Mouse (Mus musculus) CH12.LX (cell line): ENCODE results near the gene Fat2. TPM values are rescaled to one million over a fixed set of nuclear protein-coding genes. Genes with fewer than 3 reads are reported as not detected.

Source experiments
- DNase-seq: peaks from one replicate; pipeline ENCODE4 v3.0.0-alpha.2; 2013; ENCODE audit errors: extremely low read depth
- H3K27ac ChIP-seq: 2 replicates; pipeline ENCODE4 v1.5.1; 2012; ENCODE audit warnings: low read depth, mild to moderate bottlenecking, control low read depth, moderate library complexity; ENCODE audit not compliant: insufficient read depth
- H3K27me3 ChIP-seq: replicated peaks from 2 replicates; pipeline ENCODE3; 2012; ENCODE audit warnings: inconsistent platforms
- H3K36me3 ChIP-seq, 2 experiments: replicated peaks in 1 of 2; 2 replicates each; pipeline versions ENCODE3 to v1.6.1; 2012; ENCODE audit warnings: inconsistent platforms in 1 of 2, low read length in 1 of 2, mild to moderate bottlenecking in 1 of 2, mixed read lengths in 1 of 2, moderate library complexity in 1 of 2; ENCODE audit not compliant: control insufficient read depth in 1 of 2, insufficient read depth in 1 of 2
- H3K4me1 ChIP-seq, 2 experiments: 2 replicates each; pipeline ENCODE4 v1.6.1; 2012; ENCODE audit warnings: inconsistent platforms in 1 of 2, moderate library complexity in 1 of 2; ENCODE audit not compliant: insufficient read depth in 2 of 2, control insufficient read depth in 1 of 2
- H3K4me2 ChIP-seq: 2 replicates; pipeline ENCODE4 v1.6.1; 2012; ENCODE audit warnings: low read depth, mild to moderate bottlenecking, control low read depth; ENCODE audit not compliant: poor library complexity, insufficient read depth, severe bottlenecking
- H3K4me3 ChIP-seq, 3 experiments: fragments of 150-350 bp in 1 of 3; sonication (generic) in 1 of 3; replicated peaks in 1 of 3; 2 replicates each; pipeline versions ENCODE3 to v1.5.1; 2011 to 2012; ENCODE audit warnings: low read depth in 2 of 3, low read length in 2 of 3, mild to moderate bottlenecking in 2 of 3, moderate library complexity in 2 of 3, control low read depth in 1 of 3, improper control_type of control experiment in 1 of 3, inconsistent platforms in 1 of 3, mixed read lengths in 1 of 3; ENCODE audit not compliant: poor library complexity in 1 of 3
- H3K79me2 ChIP-seq: replicated peaks from 2 replicates; pipeline ENCODE4 v1.6.1; 2012; ENCODE audit warnings: mild to moderate bottlenecking, moderate library complexity; ENCODE audit not compliant: control insufficient read depth, poor library complexity, insufficient read depth, severe bottlenecking; ENCODE audit errors: extremely low read depth
- H3K9ac ChIP-seq: 2 replicates; pipeline ENCODE4 v1.6.1; 2012; ENCODE audit warnings: low read depth, mild to moderate bottlenecking, control low read depth, moderate library complexity; ENCODE audit not compliant: insufficient read depth
- H3K9me3 ChIP-seq: replicated peaks from 2 replicates; pipeline ENCODE3; 2012; ENCODE audit warnings: low read length, inconsistent platforms, mixed read lengths
- BHLHE40 ChIP-seq: IDR thresholded peaks from 2 replicates; pipeline ENCODE4 v1.6.1; 2011; ENCODE audit warnings: mild to moderate bottlenecking, low read depth, low read length, improper control_type of control experiment
- CHD1 ChIP-seq: IDR thresholded peaks from 2 replicates; pipeline ENCODE4 v1.6.1; 2012; ENCODE audit warnings: low read depth, low read length, improper control_type of control experiment, inconsistent platforms
- CHD2 ChIP-seq: IDR thresholded peaks from 2 replicates; pipeline ENCODE4 v1.6.1; 2011; ENCODE audit warnings: low read length, improper control_type of control experiment
- CTCF ChIP-seq, 2 experiments: IDR thresholded peaks in 1 of 2; conservative IDR thresholded peaks in 1 of 2; 2 replicates each; pipeline ENCODE4 v1.5.1; 2011 to 2012; ENCODE audit warnings: low read depth in 2 of 2, low read length in 2 of 2, improper control_type of control experiment in 1 of 2, inconsistent platforms in 1 of 2, mild to moderate bottlenecking in 1 of 2, moderate library complexity in 1 of 2
- E2F4 ChIP-seq: IDR thresholded peaks from 2 replicates; pipeline ENCODE4 v1.6.1; 2011; ENCODE audit warnings: low read depth, low read length, improper control_type of control experiment; ENCODE audit not compliant: insufficient replicate concordance
- ELF1 ChIP-seq: IDR thresholded peaks from 2 replicates; pipeline ENCODE4 v1.6.1; 2014; ENCODE audit warnings: low read depth, mild to moderate bottlenecking, inconsistent platforms, low read length, improper control_type of control experiment
- EP300 ChIP-seq: IDR thresholded peaks from 2 replicates; pipeline ENCODE4 v1.6.1; 2011; ENCODE audit warnings: low read length, improper control_type of control experiment
- ETS1 ChIP-seq: conservative IDR thresholded peaks from 2 replicates; pipeline ENCODE4 v1.6.1; 2012; ENCODE audit warnings: low read depth, mild to moderate bottlenecking, inconsistent platforms, low read length, improper control_type of control experiment, moderate library complexity
- HCFC1 ChIP-seq: IDR thresholded peaks from 2 replicates; pipeline ENCODE4 v1.6.1; 2012; ENCODE audit warnings: low read depth, mild to moderate bottlenecking, inconsistent platforms, low read length, improper control_type of control experiment
- JUN ChIP-seq: IDR thresholded peaks from 2 replicates; pipeline ENCODE4 v1.6.1; 2011; ENCODE audit warnings: low read depth, mild to moderate bottlenecking, low read length, improper control_type of control experiment, moderate library complexity; ENCODE audit not compliant: insufficient read depth
- KAT2A ChIP-seq: IDR thresholded peaks from 2 replicates; pipeline ENCODE4 v1.6.1; 2012; ENCODE audit warnings: low read length, improper control_type of control experiment, inconsistent platforms; ENCODE audit not compliant: insufficient replicate concordance
- MAFK ChIP-seq: IDR thresholded peaks from 2 replicates; pipeline ENCODE4 v1.6.1; 2011; ENCODE audit warnings: low read length, improper control_type of control experiment; ENCODE audit not compliant: insufficient replicate concordance
- MAZ ChIP-seq: IDR thresholded peaks from 2 replicates; pipeline ENCODE4 v1.6.1; 2012; ENCODE audit warnings: low read depth, mild to moderate bottlenecking, inconsistent platforms, low read length, improper control_type of control experiment, moderate library complexity
- NELFE ChIP-seq: IDR thresholded peaks from 2 replicates; pipeline ENCODE4 v1.6.1; 2011; ENCODE audit warnings: low read depth, low read length, improper control_type of control experiment
- PAX5 ChIP-seq: IDR thresholded peaks from 2 replicates; pipeline ENCODE4 v1.6.1; 2012; ENCODE audit warnings: low read length, inconsistent platforms, mixed read lengths
- POLR2A ChIP-seq: IDR thresholded peaks from 2 replicates; pipeline ENCODE4 v1.6.1; 2011; ENCODE audit warnings: low read depth, mild to moderate bottlenecking, improper control_type of control experiment, low read length
- RAD21 ChIP-seq: IDR thresholded peaks from 2 replicates; pipeline ENCODE4 v1.6.1; 2011; ENCODE audit warnings: low read depth, mild to moderate bottlenecking, low read length, improper control_type of control experiment, moderate library complexity
- RCOR1 ChIP-seq: conservative IDR thresholded peaks from 2 replicates; pipeline ENCODE4 v1.6.1; 2012; ENCODE audit warnings: low read depth, mild to moderate bottlenecking, inconsistent platforms, low read length, improper control_type of control experiment
- SIN3A ChIP-seq: IDR thresholded peaks from 2 replicates; pipeline ENCODE4 v1.6.1; 2012; ENCODE audit warnings: low read length, improper control_type of control experiment, inconsistent platforms
- SMC3 ChIP-seq: IDR thresholded peaks from 2 replicates; pipeline ENCODE4 v1.6.1; 2011; ENCODE audit warnings: low read depth, low read length, improper control_type of control experiment
- TCF12 ChIP-seq: IDR thresholded peaks from 2 replicates; pipeline ENCODE4 v1.6.1; 2014; ENCODE audit warnings: low read depth, mild to moderate bottlenecking, inconsistent platforms, low read length, improper control_type of control experiment
- USF1 ChIP-seq: IDR thresholded peaks from 2 replicates; pipeline ENCODE4 v1.6.1; 2014; ENCODE audit warnings: low read depth, mild to moderate bottlenecking, inconsistent platforms, low read length, improper control_type of control experiment
- ZC3H11A ChIP-seq: IDR thresholded peaks from 2 replicates; pipeline ENCODE4 v1.6.1; 2012; ENCODE audit warnings: low read depth, mild to moderate bottlenecking, inconsistent platforms, low read length, improper control_type of control experiment
- ZMIZ1 ChIP-seq: IDR thresholded peaks from 2 replicates; pipeline ENCODE4 v1.6.1; 2012; ENCODE audit warnings: low read depth, mild to moderate bottlenecking, inconsistent platforms, low read length, improper control_type of control experiment
- dilution Hi-C: fragments of 300-500 bp; cut with MboI; formaldehyde crosslinking; loops from 2 replicates; pipeline ENCODE4 v1.14.3; 2020; ENCODE audit warnings: low sequenced_read_pairs; ENCODE audit not compliant: extremely low pct_unique_long_range_greater_than_20kb, extremely low pct_ligation_motif_present
- in situ Hi-C: fragments of 300-500 bp; cut with MboI; formaldehyde crosslinking; loops from 3 replicates; pipeline ENCODE4 v1.14.3; 2019; ENCODE audit warnings: low sequenced_read_pairs, low pct_ligation_motif_present, low pct_unique_long_range_greater_than_20kb, mixed read lengths
- polyA plus RNA-seq: library from polyadenylated mRNA; unstranded; fragments of >175 nt; gene quantifications from 2 replicates; pipeline ENCODE4 v1.2.1, GENCODE M21; 2012; ENCODE audit warnings: low read depth; ENCODE audit not compliant: insufficient read length
- total RNA-seq, 2 experiments: library from RNA; depleted of rRNA; stranded (reverse); fragments of 300-350 nt in 1 of 2; fragments of >200 nt in 1 of 2; gene quantifications; 2 replicates each; pipeline ENCODE4 v1.2.3; 2012 to 2014

Gene Fat2
- total and polyA plus RNA-seq, 3 experiments: under 0.01 TPM; not detected in 2

DNA sequence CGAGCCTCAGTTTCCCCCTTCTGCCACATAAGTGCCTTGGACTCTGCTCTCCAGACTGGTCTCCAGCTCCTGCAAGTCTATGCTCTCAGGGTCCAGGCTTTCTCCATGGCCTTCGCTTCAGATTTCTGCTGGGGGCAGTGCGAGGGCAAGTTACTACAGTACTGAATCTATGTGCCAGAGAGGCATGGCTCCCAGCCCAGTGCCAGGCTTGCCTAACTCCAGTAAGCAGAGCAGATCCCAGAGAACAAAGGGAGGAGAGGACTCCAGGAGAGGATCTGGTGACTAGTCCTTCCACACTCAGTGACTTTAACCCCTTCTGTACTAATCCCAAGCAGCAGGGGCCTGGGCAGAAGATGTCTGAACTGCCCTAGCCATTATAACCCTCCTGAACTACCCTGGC is 28.3 kb upstream of the Fat2 start:
- H3K9me3 ChIP-seq: no peaks in the 10 kb centered on the region
- no peak for DNase-seq
- no peak overlapping the region for H3K4me3 ChIP-seq
- H3K4me1 ChIP-seq: no peaks in the 10 kb centered on the region
- TF ChIP-seq EP300: no peak
- TF ChIP-seq BHLHE40: no peak
- no peak for TF ChIP-seq RAD21
- TF ChIP-seq RCOR1: no peak
- TF ChIP-seq ETS1: no peak
- TF ChIP-seq ZMIZ1: no peak
- no peak for TF ChIP-seq NELFE
- no peak for TF ChIP-seq ELF1
- no peak for TF ChIP-seq TCF12
- H3K27ac ChIP-seq: no peak overlapping the region
- H3K36me3 ChIP-seq: no peaks in the 10 kb centered on the region
- no peak overlapping the region for H3K4me2 ChIP-seq
- no peak overlapping the region for H3K9ac ChIP-seq
- H3K27me3 ChIP-seq: peaks cover 90% of the 10 kb centered on the region
- in situ Hi-C loops: no loop called here
- dilution Hi-C loops: no loop called here
- H3K79me2 ChIP-seq: no peaks in the 10 kb centered on the region

DNA sequence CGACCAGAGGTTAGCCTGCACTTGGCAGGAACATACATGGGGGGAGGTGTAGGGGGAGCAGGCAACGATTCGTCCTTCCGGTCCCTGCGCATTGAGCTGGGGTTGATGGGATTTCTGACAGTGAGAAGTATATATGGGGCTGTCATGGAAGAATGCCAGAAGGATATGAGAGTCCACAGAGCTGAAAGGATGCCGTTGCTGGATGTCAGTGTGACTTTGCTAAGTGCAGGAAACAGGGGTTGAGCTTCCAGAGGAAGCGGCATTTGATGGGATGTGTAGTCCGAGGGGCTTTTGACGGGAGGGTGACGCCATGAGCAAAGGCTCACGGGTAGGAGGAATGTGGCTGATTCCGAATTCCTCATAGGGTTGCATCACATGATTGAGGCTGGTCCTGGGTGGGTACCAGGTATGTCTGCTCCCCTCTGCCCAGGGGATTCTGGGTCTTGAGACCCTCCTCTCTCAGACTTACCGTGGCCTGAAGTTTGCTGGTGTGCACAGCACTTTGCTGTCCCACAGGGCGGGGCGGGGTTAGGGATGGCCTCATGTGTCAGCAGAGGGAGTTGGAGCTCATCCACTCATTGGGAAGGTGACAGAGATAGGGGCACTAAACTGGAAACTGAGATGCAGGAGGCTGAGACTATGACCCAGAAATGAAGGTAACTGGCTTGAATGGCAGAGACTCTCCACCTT is 21.9 kb upstream of the Fat2 start:
- H3K9ac ChIP-seq: no peak overlapping the region
- TF ChIP-seq ETS1: no peak
- TF ChIP-seq HCFC1: no peak
- no peak for TF ChIP-seq MAZ
- no peak for TF ChIP-seq RAD21
- TF ChIP-seq ZMIZ1: no peak
- TF ChIP-seq PAX5: no peak
- no peak for TF ChIP-seq POLR2A
- no peak for TF ChIP-seq CHD2
- TF ChIP-seq CHD1: no peak
- TF ChIP-seq USF1: no peak
- TF ChIP-seq SIN3A: no peak
- TF ChIP-seq JUN: no peak
- no peak for TF ChIP-seq E2F4
- no peak for TF ChIP-seq SMC3
- no peak for TF ChIP-seq EP300
- TF ChIP-seq ZC3H11A: no peak
- no peak for TF ChIP-seq RCOR1
- TF ChIP-seq CTCF (conservative IDR thresholded peaks at IDR 0.05 in 1 of 2, IDR thresholded peaks at IDR 0.05 in 1 of 2; ENCODE audit: low read depth in 2 of 2, low read length in 2 of 2): no peak
- TF ChIP-seq KAT2A: no peak
- no peak for TF ChIP-seq MAFK
- no peak overlapping the region for H3K4me2 ChIP-seq
- in situ Hi-C loops (no loop called here), dilution Hi-C loops (no loop called here)
- no peaks in the 10 kb centered on the region for H3K79me2 ChIP-seq
- DNase-seq: no peak
- peaks cover 84% of the 10 kb centered on the region for H3K27me3 ChIP-seq
- no peaks in the 10 kb centered on the region for H3K9me3 ChIP-seq
- no peak overlapping the region for H3K27ac ChIP-seq
- H3K4me3 ChIP-seq: no peak overlapping the region
- no peaks in the 10 kb centered on the region for H3K4me1 ChIP-seq
- no peaks in the 10 kb centered on the region for H3K36me3 ChIP-seq
